Mouse (Mus musculus) small intestine, adult 2 months (tissue): Measurements from ENCODE around the gene Asic2.

ENCODE experiments used
- CTCF ChIP-seq: fragments of 200-500 bp; IDR thresholded peaks from 2 replicates; pipeline ENCODE4 v1.5.1; 2012; ENCODE audit warnings: low read depth, mild to moderate bottlenecking, control low read depth, inconsistent platforms, low read length, moderate library complexity, mixed read lengths; ENCODE audit not compliant: insufficient replicate concordance, insufficient read length; ENCODE audit errors: extremely low read depth
- POLR2A ChIP-seq: fragments of 200-500 bp; IDR thresholded peaks from 2 replicates; pipeline ENCODE4 v1.6.1; 2012; ENCODE audit warnings: low read depth, mild to moderate bottlenecking, control low read depth, inconsistent platforms, low read length, moderate library complexity

DNA sequence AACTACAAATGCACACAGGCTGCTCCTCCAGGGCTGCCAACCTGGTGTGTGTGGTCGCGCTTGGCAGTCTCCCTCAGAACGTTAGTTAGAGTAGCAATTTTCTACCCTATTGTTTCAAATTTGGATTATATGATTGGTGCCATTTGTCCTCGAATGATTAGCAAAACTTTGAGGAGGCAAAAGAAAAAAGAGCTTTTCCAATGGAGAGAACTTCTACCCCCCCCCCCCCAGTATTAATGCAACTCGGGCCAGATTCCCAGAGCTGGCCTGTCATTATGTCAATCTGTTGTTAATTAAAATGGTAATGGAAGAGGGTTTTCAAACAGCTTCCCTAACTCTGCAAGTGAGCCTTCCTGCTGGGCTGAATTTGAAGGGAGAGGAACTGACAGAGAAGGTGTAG, 690.9 kb downstream of the Asic2 start:
- TF ChIP-seq CTCF (no peak), POLR2A (no peak)
